Mouse (Mus musculus) urinary bladder, postnatal 14 days (tissue): ENCODE measurements around the gene Nceh1.
"Not testable (repeated sequence)": the region's sequence is repeated elsewhere in the genome, so short reads cannot be mapped to it uniquely, and the experiment has no call there.

ENCODE experiments used
- DNase-seq: peaks from one replicate; pipeline ENCODE4 v3.0.0; 2021; ENCODE audit warnings: low spot score

The Nceh1 gene

DNA sequence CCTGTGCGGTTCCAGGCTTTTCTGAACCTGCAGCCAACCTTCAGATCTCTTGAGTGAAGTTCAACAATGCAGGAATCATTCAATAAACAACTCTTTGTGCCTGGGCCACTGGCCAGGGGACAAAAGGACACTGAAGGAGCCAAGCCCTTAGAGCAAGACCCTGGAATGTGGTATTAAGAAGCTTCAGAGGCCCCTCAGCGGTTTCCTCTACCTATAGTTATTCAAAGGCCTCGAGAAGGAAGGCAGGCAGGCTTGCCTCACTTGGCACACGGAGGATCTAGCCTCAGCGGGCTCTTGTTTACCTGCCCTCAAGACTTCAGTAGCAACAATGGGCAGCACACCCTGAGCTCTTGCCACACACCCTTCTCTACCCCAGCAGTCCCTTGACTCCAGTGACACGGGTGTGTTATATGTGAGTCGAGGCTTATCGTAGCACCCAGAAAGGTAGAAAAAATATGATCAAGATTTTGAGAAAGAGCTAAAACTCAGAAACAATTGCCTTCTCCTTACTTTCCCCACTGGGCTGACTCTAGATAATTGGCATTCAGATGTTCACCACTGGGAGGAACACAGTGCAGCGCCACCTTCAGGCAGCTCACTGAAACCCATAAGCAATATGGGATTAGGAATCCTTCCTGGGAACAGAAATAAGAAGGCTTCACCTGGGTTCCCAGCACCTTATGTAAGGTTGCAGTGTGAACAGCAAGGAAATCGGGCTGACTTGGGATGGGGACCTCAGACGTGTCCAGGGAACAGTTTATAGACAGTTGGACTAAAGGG lies 46.0 kb downstream of the Nceh1 start:
- no peak for DNase-seq

DNA sequence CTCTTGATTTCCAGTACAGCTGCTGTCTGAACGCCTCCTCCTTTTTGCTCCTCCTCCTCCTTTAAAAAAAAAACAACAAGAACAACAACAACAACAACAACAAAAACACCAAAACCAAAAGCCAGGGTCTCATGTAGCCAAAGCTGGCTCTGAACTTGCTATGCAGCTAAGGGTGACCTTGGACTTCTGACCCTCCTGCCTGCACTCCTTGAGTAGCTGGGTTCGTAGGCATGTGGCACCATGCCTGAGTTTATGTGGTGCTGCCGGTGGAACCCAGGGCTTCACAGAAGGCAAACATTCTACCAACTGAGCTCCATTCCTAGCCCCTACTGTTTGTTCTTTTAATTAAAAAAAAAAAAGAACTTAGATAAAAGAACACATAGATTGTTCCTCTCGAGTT lies 50.6 kb downstream of the Nceh1 start:
- no peak for DNase-seq

DNA sequence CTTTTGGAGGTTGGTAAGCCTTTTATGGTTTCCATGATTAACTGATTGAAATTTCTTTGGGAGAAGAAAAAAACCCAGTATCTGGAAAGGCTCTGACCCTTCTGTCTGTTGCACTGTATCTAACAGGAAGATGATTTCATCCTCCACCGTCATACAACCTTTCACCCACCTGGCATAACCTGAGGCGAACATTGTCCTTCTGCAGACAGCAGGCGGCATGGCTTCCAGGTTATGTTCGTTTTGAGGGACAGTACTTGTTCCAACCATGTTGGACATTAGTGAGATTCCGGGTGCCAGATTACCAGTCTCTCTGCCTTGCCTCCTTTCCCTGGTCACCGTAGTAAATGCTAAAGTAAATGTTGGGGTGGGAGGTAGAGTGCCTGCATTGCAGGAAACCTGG lies 51.1 kb downstream of the Nceh1 start:
- no peak for DNase-seq

DNA sequence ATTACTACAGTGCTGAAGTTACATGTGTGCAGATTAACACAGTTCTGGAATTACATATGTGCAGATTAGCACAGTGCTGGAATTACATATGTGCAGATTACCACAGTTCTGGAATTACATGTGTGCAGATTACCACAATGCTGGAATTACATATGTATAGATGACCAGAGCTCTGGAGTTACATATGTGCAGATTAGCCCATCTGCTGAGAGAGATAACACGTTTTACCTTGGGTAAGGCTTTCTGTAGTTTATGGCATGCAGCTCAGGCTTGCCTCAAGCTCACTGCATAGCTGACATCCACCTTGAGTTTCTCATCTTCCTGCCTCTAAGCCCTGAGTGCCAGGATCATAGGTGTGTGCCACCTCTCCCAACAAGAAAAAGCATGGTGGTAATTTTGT lies 52.2 kb downstream of the Nceh1 start:
- DNase-seq: no peak

DNA sequence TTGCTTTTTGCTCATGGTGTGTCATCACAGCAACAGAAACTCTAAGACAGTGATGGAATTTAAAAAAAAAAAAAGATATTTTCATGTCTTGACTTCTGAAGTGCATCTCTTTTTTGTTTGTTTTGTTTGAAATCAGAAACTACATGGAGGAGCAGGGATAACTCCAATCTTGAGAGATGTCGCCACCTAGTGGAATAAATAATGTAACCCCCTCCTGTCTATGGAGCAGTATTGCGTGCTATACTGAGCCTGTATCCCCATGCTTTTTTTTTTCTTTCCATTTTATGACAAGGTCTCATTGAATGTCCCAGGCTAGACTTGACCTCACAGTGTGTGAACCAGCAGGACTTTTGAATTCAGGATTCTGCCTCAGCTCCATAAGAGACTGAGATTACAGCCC lies 54.5 kb downstream of the Nceh1 start:
- peak; percentile 41 for DNase-seq

DNA sequence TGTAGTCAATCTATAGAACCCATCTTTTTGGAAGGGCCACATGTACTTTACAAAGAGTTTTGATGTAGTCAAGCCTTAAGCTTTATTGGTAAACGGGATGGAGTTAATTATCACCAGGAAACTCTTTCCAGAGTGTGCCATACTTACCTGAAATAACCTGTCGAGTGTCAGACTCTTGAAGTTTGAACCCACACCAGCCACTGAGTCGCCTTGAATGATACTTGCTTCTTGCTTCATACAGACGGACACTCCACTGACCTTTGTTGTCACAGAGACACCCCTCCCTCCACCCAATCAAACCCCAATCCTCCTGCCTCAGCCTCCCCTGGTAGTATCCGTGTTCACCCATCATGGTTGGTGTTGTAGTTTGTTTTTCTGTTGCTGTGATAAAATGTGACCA lies 55.8 kb downstream of the Nceh1 start:
- DNase-seq: no peak

DNA sequence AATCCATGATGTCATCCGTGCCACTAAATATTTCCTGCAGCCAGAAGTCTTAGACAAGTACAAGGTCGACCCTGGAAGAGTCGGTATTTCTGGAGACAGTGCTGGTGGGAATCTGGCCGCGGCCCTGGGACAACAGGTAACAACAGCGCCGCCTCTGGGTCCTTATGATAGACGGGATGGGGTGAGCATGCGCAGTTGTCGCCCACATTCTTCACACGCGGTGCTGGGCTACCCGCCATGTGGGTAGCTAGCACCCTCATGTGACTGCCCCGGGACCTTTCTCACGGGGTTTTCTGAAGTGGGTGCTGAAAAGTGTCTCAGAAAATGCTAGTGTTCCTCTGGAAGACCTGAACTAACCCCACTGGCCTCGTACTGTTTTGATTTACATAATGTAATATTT lies 56.8 kb downstream of the Nceh1 start:
- DNase-seq: no peak

DNA sequence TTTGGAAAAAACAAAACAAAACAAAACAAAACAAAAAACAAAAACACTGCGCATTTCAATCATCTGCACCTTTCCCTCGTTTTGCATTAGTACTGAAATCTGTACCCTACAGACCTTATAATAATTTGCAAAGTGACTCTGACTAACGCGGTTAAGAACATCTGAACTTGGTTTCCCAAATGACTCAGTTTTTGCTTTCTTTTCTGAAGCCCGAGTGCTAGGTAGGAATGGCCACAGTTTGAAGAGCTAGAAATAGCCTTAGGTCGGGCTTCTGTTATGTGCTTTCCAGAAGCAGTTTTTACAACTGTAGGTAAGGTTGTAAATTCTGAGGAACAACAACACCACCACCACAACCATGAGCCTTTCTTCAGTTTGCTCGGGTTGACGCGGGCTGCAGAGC lies 59.1 kb downstream of the Nceh1 start:
- no peak for DNase-seq

DNA sequence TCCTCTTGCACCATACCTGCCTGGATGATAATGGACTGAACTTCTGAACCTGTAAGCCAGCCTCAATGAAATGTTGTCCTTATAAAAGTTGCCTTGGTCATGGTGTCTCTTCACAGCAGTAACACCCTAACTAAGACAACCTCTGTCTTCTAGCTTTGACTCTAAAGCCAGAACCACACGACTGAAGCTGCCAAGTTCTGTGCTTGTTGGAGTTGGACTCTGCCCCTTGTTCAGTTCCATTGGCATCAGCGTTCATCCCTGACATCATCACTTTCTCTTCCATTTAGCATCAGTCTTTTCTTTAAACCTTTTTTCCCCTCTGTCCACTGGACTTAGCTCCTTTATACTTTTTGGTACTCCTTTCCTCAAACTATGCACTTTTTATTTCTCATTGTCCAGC lies 63.4 kb downstream of the Nceh1 start:
- DNase-seq: no peak

GRCm38 (mm10) chr3:27247785-27248184 lies 65.0 kb downstream of the Nceh1 start:
- DNase-seq: no peak

GRCm38 (mm10) chr3:27249030-27249429 lies 66.3 kb downstream of the Nceh1 start:
- DNase-seq: no peak

GRCm38 (mm10) chr3:27250936-27251335 lies 68.2 kb downstream of the Nceh1 start:
- no peak for DNase-seq

GRCm38 (mm10) chr3:27258461-27258860 lies 75.7 kb downstream of the Nceh1 start:
- no peak for DNase-seq

GRCm38 (mm10) chr3:27260393-27260792 lies 77.6 kb downstream of the Nceh1 start:
- DNase-seq: no peak

GRCm38 (mm10) chr3:27267327-27267726 lies 84.6 kb downstream of the Nceh1 start:
- DNase-seq: peak; percentile 12

DNA sequence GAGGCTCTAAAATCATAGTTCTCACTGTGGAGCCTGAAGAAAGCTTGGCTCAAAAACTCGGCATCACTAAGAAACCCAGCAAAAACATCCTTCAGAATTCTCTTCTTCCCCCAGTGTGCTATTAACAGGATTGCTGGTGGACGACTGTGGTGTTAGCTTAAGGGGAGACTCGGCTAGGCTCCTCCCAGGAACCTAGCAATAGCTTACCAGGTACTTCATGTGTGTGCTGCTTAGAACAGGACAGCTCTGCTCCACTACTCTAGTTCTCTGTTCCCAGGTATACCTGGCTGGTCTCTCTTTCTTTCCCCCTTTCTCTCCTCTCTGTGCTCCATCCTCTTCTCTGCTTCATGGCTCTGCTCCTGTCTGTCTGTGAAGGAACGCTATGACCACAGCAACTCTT lies 85.1 kb downstream of the Nceh1 start:
- no peak for DNase-seq

DNA sequence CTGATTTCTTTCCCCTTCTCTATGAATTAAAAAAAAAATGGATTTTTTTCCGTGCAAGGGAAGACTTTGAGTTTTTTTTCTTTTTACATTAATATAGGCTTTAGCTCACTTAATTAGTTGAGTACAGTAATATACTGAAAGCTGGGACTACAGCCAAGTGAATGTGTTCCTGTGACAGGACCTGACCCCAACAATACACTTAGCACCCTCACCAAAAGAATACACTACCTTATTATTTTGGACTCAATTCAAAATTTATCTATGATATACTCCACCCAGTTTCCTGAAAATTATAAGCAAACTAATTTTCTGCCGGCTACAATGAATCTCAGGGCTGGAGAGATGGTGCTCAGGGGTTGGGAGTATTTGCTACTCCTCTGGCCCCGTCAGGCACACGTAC lies 86.4 kb downstream of the Nceh1 start:
- no peak for DNase-seq

GRCm38 (mm10) chr3:27270160-27270962 lies 87.6 kb downstream of the Nceh1 start:
- peak; percentile 54 for DNase-seq

GRCm38 (mm10) chr3:27272926-27273745 lies 90.4 kb downstream of the Nceh1 start:
- DNase-seq: no peak

DNA sequence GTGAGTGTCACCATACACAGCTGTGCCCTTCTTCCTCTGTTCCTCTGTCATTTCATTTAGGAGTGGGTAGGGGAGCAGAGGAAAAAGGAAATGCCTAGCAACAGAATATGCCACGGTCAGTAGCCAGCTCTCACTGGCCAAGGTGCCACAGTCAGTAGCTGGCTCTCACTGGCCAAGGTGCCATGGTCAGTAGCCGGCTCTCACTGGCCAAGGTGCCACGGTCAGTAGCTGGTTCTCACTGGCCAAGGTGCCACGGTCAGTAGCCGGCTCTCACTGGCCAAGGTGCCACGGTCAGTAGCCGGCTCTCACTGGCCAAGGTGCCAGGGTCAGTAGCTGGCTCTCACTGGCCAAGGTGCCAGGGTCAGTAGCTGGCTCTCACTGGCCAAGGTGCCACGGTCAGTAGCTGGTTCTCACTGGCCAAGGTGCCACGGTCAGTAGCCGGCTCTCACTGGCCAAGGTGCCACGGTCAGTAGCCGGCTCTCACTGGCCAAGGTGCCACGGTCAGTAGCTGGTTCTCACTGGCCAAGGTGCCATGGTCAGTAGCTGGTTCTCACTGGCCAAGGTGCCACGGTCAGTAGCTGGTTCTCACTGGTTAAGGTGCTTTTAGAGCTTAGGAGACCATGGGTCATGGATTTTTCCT lies 96.6 kb downstream of the Nceh1 start:
- not testable (repeated sequence) for DNase-seq

DNA sequence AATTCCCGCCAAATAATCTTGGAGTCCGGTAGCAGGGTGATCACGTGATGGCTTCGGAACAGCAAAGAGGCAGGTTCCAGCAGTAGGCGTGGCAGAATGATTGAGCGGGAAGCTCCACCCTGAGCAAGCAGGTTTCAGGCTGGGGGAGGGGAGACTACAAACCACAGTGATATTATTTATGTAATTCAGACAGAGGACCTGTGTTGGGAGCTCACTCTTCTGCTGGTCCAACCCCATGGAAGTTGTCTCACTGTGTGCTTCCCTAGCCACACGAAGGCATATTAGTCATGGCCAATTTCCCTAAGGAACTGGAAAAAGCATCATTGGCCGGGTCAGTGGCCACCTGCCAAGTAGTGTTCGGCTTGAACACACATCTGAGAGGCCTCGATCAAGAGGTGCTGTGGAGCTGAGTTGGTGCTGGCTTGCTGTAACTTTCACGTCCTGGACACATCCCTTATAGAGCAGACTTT lies 97.5 kb downstream of the Nceh1 start:
- DNase-seq: peak; percentile 34
